Mouse (Mus musculus) central nervous system, embryonic 11.5 days (tissue): ENCODE data around the gene Pla2g2c. TPM values are rescaled to one million over a fixed set of nuclear protein-coding genes. Genes with fewer than 3 reads are reported as not detected.

ENCODE experiments used
- polyA plus RNA-seq: library from polyadenylated mRNA; depleted of rRNA; stranded (reverse); fragments of >200 nt; gene quantifications from 2 replicates; pipeline ENCODE4 v1.2.3, GENCODE M21; 2012; rRNA removed

Gene Pla2g2c
- 0.68 and 0.73 TPM in 2 replicates for polyA plus RNA-seq

GRCm38 (mm10) chr4:138724354-138725126, at the start of gene Pla2g2c:
Pla2g2c (plus strand) TSS chr4:138724792.

DNA sequence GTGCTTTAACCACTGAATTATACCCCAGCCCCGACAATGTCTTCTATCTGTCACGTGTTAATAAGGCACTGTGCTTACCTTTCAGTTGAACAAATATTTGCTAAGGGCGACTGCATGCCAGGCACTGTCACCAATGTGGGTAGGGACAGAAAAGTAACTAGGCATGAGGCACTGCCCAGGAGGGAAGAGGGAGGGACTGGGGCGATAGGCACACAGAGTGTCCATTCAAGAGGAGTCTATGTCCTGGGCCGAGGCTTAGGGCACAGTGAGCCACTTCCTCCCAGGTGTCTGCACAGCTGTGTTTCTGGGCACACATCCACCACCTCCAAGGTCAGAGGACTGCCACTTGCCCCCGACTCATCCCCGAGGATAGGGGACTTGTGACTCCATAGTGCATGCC, 12.4 kb downstream of the Pla2g2c start, which contains the start of gene Ubxn10:
Gene Ubxn10, minus strand, starts transcription at position 137 of the 400 bp plus-strand sequence.

DNA sequence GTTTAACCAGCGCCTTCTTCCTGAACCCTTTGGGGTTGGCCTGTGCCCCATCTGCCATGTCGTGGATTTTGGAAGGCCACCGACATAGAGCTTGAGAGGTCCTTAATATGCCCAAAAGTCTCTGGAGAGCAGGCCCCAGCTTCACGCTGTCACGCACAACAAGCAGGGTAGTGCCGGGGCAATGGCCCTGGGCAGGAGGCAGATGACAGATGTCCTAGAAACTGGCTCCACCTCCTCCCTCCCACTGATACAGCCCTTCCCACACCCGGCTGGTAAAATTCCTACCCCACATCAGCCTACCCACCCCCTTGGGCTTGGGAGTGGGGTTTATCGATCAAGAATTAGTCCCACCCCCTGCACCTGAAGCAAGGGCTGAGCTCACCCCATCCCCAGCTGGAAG, 32.8 kb downstream of the Pla2g2c start, which contains the start of gene Pla2g2f:
Gene Pla2g2f, minus strand, starts transcription at position 211 of the 400 bp plus-strand sequence.

GRCm38 (mm10) chr4:138775435-138775834, 50.8 kb downstream of the Pla2g2c start, which contains the start of gene Pla2g2d:
Pla2g2d (plus strand) TSS chr4:138775735.

Other genes with a start within 250 kb of the Pla2g2c start
- 0.20 and 0.37 TPM in 2 replicates for gene Vwa5b1, start 88.9 kb upstream of the Pla2g2c start, polyA plus RNA-seq
- 0.98 and 1.5 TPM in 2 replicates for gene Ubxn10, start 12.4 kb downstream of the Pla2g2c start, polyA plus RNA-seq
- gene Pla2g2f, start 32.8 kb downstream of the Pla2g2c start, polyA plus RNA-seq = 0.19 and 0.25 TPM in 2 replicates
- gene Pla2g2d, start 50.9 kb downstream of the Pla2g2c start, polyA plus RNA-seq = 0.22 and 0.24 TPM in 2 replicates
- 0.17 and 0.53 TPM in 2 replicates for gene Pla2g5, start 138.7 kb downstream of the Pla2g2c start, polyA plus RNA-seq
- not detected in 2 replicates for gene Gm13030, start 149.2 kb downstream of the Pla2g2c start, polyA plus RNA-seq
- gene Pla2g2e, start 153.2 kb downstream of the Pla2g2c start, polyA plus RNA-seq = not detected in 2 replicates
- gene Otud3, start 189.2 kb downstream of the Pla2g2c start, polyA plus RNA-seq = 7.8 and 9.4 TPM in 2 replicates
- 0.05 TPM in 1 of 2 replicates, not detected in the other for gene Rnf186, start 242.3 kb downstream of the Pla2g2c start, polyA plus RNA-seq
- gene Tmco4, start 248.1 kb downstream of the Pla2g2c start, polyA plus RNA-seq = 0.85 and 1.8 TPM in 2 replicates